Mouse (Mus musculus): ENCODE data around the gene Hist4h4. TPM values are rescaled to one million over a fixed set of nuclear protein-coding genes. Genes with fewer than 3 reads are reported as not detected.

The Hist4h4 gene
- total RNA-seq, 2 experiments from 2014 or later = 8.6 to 8.9 TPM

DNA sequence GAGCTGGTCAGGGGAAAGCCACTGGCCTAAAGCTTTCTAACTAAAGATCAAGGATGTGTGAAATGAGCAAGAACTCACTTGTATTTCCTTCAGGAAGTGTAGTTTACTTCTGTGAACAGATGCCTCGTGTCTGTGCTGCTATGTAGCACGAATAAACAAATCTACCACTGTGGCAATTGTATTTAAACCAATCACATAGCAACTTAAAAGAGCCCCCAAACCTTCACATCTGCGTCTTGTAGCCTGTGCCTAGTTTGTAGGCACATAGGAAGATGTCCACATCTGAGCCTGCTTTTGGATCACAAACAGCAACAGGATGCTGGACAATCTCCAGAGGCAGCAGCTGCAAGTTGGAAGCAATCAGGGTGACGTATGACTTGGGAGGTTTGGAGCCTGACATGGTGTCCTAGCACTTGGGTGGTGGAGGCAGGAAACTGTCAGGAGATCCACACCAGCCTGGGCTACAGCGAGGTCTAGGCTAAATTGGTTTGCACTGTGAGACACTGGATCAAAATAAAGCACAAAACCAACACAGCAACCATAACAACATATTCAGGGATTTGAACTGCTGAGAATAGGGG, 14.7 kb downstream of the Hist4h4 start:
- DNase-seq (ENCODE audit: low spot score in 2 of 2) = no peak

DNA sequence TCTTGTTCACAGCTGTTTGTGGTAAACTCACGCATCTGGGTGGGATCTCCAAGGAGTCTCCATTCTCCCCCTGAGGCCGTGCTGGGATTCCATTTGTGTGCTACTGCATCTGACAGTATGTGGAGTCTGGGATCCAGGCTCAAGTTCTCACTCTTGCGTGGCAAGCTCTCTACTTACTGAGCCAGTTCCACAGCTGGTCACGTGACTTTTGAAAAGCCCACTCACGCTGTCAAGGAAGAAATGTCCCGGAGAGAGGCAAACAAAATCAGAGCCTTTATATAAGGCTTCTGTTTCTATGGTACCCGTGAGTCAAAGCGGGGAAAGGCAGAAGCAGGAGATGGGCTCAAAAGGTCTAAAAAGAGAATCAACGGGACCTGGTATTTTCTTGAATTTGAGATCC, 21.5 kb downstream of the Hist4h4 start:
- DNase-seq (ENCODE audit: low spot score in 2 of 2) = no peak

DNA sequence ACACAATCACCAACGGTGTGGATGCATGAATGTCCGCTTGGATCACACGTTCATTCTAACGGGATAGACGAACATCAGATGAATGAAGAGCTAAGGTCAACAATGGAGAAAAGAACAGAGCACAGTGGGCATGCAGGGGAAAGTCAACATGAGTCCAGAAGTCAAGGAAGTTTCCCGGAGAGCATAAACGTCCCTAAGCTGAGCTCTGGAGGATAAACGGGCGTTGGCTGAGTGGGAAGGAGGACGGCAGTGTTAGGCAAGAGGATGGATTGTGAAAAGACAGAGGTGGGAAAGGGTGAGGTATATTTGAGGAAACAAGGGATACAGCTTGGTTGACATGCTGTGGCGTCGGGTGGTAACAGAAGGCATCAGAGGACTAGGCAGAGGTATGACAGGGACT, 22.1 kb downstream of the Hist4h4 start:
- DNase-seq (ENCODE audit: low spot score in 2 of 2) = no peak

DNA sequence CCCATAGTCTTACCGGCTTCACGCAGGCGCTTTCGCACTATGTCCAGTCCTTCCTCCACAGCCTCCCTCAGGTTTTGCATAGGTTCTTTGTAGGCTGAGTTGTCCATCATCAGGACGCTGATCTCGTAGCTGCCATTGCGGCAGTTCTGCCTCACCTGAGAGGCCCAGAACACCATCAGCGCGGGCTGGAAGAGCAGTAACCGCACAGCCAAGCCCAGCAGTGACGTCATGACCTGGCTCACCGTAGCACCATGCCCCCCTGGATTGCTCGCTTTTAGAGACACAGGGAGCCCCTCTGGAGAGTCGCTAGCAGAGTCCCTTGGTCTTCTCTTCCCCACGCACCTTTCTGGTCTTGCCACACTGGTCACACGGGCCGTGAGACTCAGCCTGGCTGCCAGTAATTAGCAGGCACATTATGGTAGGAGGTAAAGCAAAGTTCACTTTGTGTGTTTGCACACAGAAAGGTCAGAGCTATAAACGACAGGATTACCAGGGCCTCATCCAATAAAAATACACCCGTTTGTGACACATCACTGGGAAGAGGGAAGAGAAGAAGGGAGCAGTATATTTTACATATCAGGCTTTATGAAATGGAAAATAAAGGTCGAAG, 22.7 kb downstream of the Hist4h4 start, which contains the start of gene Gucy2c:
Gene Gucy2c (minus strand): TSS at position 389 of the 610 bp plus-strand sequence.
- DNase-seq (ENCODE audit: low spot score in 2 of 2) = no peak

DNA sequence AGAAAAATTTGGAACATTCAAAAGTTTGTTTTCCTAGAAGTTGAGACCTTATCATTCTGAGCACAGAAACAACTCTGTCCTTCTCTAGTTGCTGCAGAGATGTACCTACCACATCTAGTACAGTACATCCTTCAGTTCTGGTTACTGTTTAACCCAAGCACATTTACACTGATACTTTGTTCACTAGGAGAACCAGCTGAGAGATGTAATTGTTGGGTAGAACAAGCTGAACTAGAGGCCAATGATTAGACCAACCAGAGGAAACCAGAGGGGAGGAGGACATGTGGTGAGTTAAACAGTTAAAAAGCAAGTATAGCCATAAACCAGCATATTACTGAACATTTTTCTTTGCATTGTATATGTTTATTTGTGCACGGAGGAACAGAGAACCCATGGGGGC, 27.8 kb downstream of the Hist4h4 start:
- DNase-seq (ENCODE audit: low spot score in 2 of 2) = no peak

DNA sequence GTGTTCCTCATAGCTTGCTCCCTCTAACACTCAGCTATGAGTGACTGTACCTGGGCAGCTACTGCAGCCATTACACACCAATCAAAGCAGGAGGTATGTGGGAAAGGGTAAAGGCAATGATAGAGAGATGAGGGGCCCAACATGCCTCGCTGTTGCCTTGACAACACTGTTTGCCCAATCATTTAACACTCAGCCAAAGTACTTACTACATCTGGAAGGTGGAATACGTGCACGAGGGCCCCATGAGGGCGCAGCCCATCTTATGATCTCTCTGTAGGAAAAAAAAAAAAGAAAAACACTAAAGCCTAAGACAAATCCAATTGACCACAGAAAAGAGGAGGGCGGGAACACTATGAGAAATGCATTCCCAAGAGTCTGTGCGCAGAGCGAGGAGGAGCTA, 34.4 kb downstream of the Hist4h4 start:
- DNase-seq (ENCODE audit: low spot score in 2 of 2) = no peak

DNA sequence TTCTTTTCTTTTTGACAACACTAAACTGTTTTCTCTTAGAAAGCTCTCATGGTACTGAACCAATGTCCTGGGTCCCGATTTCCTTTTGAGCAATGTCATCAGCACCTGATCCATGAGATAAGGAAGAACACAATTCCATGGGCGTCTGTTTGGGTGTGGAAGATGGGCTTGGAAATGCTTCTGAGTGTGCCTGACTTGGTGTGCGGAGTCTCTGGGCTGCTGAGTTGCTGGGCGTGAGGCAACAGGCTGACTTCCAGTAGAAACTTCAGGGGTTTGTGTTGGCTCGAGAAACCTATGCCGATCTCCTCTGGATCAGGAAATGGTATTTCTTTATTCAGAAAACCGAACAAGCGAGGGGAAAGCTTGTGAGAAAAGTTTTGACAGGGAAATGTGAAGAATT, 35.1 kb downstream of the Hist4h4 start:
- no peak for DNase-seq (ENCODE audit: low spot score in 2 of 2)

DNA sequence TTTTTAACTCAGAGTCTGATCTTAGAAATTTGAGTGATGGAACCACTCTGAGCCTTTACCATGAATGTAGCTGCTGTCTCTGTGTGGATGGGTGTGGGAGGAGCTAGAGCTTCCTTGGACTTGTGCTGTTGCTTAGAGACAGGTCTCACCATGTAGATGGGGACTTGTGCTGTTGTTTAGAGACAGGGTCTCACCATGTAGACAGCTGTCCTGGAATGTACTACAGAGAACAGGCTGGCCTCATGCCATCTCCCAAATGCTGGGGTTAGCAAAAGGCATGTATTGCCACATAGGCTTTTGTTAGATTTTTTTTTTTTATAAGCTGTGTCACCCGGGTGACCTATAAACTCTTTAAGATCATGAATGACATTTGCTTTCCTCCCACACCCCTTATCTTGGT, 40.3 kb downstream of the Hist4h4 start:
- DNase-seq (ENCODE audit: low spot score in 2 of 2) = no peak

Small RNA genes within 50 kb of the gene (microRNA-seq; reads per million reads assigned to microRNA genes)
- gene Gm44364 (ENCODE audit: borderline number of aligned reads in 2 of 2) = 0 reads per million in 2 experiments

Other genes starting within 250 kb of the Hist4h4 start
- 10 to 100 TPM; 32.2 to 75.7 TPM for gene Plbd1, start 142.5 kb downstream of the Hist4h4 start, total RNA-seq (2021)
- gene Gucy2c, start 22.6 kb downstream of the Hist4h4 start, total RNA-seq (2021) = under 1 TPM in 1 of 2 experiments, not detected in 1; 0.06 TPM
- 100 to 1,000 TPM; 104 to 207 TPM for gene H2afj, start 3.8 kb upstream of the Hist4h4 start, total RNA-seq (2021)
- gene BC049715, start 23.2 kb upstream of the Hist4h4 start, total RNA-seq (2021) = 1 to 10 TPM in 1 of 2 experiments, under 1 TPM in 1; 0.45 to 1.0 TPM
- 10 to 100 TPM; 72.0 to 77.7 TPM for gene Wbp11, start 23.8 kb upstream of the Hist4h4 start, total RNA-seq (2021)
- under 1 TPM; 0.23 to 0.32 TPM for gene Smco3, start 31.0 kb upstream of the Hist4h4 start, total RNA-seq (2021)
- 1 to 10 TPM; 3.0 TPM for gene Art4, start 53.3 kb upstream of the Hist4h4 start, total RNA-seq (2021)
- 100 to 1,000 TPM; 192 to 202 TPM for gene Mgp, start 71.4 kb upstream of the Hist4h4 start, total RNA-seq (2021)
- not detected for gene Erp27, start 117.8 kb upstream of the Hist4h4 start, total RNA-seq (2021)
- not detected for gene Pde6h, start 119.4 kb upstream of the Hist4h4 start, total RNA-seq (2021)
- gene Arhgdib, start 137.5 kb upstream of the Hist4h4 start, total RNA-seq (2021) = 10 to 100 TPM; 20.0 to 25.7 TPM

All from adrenal gland, adult 18-20 months (tissue).